Mouse (Mus musculus) spleen, postnatal 14 days (tissue): Measurements from ENCODE around the gene Foxo1.

Experiments
- DNase-seq, 2 experiments: peaks; one replicate each; pipeline ENCODE4 v3.0.0; 2021 to 2022; ENCODE audit warnings: low spot score in 2 of 2

Foxo1 gene

DNA sequence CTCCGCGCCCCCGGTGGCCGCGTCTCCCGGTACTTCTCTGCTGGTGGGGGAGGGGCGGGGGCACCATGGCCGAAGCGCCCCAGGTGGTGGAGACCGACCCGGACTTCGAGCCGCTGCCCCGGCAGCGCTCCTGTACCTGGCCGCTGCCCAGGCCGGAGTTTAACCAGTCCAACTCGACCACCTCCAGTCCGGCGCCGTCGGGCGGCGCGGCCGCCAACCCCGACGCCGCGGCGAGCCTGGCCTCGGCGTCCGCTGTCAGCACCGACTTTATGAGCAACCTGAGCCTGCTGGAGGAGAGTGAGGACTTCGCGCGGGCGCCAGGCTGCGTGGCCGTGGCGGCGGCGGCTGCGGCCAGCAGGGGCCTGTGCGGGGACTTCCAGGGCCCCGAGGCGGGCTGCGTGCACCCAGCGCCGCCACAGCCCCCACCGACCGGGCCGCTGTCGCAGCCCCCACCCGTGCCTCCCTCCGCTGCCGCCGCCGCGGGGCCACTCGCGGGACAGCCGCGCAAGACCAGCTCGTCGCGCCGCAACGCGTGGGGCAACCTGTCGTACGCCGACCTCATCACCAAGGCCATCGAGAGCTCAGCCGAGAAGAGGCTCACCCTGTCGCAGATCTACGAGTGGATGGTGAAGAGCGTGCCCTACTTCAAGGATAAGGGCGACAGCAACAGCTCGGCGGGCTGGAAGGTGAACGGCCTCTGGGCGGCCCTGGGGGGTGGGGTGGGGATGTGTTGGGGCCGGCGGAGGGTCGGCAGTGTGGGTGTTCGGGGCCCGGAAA is 789 bp downstream of the Foxo1 start:
- DNase-seq: peak; percentile 11 to 29

DNA sequence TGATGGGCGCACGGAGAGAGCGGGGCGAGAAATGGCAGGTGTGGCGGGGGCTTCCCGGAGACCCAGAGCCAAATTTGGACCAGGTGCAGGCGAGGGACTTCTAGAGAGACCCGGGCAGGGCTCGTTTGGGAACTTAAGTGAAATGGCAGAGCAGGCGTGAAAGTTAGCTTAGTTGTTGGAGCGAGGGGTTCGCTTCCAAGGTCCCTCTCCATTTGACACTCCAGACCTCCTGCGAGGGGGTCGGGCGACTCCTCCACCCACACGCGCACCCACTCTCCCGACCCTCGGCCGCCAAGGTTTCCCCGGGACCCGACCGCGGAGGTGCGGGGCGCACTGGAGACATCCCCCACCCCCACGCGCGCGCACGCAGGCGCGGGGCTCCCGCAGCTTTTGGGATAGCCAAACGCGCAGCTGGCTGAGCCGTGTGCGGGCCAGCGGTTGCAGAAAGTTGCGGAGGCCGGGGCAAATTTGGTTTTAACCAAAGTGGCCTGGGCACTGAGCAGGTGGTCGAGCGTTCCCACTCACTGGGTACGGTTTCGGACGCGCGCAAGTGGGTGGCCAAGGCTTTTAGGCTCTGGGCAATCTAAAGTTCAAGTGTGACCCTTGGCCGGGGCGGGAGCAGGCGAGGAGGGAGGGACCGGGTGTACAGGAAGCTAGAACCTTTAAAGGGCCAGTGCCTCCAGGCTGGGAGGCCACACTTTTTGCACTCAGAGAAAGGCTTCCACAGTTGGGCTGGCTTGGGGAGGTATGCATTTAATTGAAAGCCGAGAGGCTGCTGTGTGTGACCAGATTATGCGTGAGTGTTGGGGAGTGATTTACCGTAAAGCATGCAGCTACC is 1.6 kb downstream of the Foxo1 start:
- peak; percentile 33 to 53 for DNase-seq

DNA sequence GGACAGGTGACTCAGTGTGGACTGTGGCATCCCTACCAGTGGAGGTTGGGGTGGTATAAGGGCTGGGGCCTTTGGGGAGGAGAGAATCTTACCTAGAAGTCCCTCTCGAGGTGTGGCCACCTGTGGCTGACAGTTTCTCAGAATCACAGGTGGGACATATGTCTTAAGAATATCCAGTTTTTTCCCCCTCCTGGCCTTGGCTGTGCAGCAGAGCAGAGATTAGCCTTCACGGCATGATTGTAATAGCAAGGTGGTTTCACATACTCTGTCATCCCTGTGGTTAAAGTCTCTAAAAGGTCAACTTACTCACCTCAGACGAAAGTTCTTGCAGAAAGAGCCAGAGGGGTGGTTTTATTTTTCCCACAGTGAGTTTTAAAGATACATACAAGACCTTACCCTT is 2.4 kb downstream of the Foxo1 start:
- no peak for DNase-seq

DNA sequence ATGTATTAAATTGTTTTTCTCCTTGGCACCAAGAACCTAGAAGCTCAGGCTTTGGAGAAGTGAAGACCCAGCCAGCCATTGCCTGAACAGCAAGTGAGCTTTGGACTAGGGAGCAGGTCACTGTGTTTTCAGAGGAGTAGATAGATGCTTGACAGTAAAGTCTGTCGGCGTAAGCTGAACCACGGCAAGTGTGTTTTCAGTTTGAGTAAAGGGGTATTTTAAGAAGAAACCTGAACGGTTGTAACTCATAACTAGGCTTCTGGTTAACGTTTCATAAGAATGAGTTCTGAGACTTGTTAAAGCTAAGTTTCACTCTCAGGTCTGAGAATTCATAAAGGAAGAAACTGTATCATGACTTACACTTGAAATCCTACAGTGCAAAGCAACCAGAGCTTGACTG is 3.2 kb downstream of the Foxo1 start:
- DNase-seq: no peak

DNA sequence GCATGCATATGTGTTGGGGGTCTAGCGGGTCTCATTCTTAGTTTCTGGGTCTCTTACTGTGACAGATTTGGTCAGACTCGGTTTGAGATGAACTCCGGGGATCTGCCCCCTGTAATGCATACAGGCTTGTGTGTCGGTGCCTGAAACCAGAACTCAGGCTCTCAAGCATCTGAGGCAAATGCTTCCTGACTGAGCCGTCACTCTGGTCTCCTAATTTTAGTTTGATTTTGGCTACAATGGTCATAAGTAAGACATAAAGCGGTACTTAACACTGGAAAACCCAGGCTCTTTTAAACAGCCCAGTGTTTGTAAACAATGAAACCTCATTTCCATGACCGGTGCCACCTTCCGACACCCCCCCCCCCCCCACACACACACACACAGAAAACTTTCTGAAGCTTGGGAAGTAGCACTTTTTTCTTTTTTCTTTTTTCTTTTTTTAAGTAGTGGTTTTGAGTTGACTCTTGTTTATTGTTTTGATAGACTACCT is 4.3 kb downstream of the Foxo1 start:
- DNase-seq: no peak

DNA sequence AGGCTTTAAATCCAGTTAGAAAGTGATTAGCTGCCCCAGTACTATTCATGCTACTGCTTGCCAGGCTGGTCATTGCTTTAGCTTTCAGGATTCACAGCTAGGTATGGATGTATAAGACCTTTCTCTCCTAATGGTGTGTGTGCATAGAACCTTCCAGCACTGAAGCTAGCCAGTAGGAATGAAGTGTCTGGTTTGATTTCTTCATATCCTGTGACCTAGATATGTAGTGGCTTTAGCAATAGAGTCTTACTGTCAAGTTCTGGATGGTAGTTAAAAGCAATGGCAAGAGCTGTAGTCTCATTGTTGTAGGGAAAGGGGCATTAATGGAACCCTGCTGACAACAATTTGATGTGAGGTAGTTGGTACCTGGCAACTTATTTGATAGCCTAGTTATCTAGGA is 6.3 kb downstream of the Foxo1 start:
- no peak for DNase-seq

DNA sequence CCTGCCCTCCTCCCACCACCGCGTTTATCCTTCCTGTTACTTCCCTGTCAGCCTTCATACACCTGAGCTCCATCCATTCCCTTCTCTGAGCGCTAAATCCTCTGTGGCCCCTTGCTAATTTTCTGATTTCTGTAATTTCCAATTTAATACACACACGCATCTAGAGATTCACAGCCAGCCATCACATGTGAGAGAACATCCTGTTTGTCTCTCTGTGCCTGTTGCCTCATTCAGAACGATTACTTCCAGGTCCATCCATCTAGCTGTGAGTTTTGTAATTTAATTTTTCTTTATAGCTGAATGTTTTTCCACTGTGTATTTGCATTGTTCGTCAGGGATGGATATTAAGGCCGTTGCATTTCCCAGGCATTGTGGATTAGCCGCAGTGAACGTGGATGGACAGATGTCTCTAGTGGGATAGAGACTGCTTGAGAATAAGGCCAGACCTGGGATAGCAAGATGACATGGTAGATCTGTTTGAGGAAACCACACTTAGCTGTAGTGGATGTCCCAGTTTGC is 7.0 kb downstream of the Foxo1 start:
- DNase-seq: no peak

DNA sequence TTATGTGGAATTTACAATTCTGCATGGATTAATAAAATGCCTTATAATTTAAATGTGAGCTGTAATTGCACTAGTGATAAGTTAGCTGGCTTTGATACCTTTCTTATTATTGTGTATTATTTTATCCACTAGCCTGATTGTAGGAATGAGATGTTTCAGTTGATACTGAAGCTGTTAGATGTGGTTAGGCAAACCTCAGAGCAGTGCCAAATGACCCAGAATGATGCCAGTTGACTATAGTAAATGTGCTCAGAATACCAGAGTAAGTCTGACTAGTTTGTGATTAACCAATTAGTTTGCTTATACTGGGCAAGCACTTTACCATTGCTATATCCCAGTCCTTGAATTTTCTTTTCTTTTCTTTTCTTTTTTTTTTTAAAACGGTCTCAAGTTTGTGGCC is 12.5 kb downstream of the Foxo1 start:
- no peak for DNase-seq

DNA sequence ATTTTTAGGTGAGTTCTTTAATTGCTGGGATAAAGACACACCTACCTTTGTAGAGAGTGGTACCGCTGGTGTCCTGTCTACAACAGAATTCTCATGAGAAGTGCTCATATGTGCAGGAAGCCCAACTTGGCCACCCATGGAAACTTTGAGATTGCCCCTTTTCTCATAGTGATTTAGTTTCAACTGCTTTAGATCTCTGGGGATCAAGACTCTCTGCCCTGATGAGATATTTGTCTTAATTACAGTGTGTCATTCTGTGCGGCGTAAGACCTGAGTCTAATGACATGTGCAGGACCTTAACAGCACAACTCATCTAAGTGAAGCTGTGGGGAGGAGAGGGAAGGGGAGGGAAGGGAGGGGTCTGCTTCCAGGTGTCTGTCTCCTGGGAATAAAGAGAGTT is 13.7 kb downstream of the Foxo1 start:
- DNase-seq: no peak

DNA sequence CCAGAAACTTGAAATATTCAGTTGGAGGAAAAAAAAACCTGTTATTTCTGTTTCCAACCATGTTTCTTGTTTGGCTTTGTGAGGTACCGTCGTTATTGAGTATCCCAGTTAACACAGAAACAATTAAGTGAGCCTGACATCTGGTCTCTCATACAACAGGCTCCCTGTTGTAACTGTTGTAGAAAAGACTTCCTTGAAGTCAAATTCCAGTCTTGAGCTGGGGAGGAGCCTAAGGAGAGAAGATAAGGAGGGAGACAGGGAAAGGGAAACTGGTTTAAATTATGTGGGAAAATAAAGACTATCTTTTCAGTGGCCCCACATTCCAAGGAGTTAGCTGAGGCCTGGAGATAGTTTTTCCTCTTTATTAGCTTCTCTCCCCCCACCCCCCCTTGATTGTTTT is 14.2 kb downstream of the Foxo1 start:
- no peak for DNase-seq

DNA sequence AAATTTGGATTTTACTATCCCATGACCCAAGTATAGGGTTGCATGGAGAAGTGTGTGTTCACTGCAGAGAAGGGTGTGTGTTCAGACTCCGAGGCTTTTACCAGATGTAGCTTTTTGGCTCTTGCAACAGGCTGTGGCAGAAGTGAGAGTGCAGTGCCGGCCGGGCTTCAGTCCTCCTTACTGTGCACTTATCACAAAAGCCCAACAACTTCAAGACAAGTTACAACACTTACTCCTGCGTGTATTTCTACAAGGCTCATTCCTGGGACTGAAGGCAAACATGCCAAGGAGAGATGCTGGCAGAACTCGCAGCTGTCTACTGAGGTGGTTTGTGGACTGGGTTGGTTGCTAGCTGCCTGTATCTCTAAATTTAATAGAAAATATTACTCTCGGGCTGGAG is 15.4 kb downstream of the Foxo1 start:
- DNase-seq: no peak

DNA sequence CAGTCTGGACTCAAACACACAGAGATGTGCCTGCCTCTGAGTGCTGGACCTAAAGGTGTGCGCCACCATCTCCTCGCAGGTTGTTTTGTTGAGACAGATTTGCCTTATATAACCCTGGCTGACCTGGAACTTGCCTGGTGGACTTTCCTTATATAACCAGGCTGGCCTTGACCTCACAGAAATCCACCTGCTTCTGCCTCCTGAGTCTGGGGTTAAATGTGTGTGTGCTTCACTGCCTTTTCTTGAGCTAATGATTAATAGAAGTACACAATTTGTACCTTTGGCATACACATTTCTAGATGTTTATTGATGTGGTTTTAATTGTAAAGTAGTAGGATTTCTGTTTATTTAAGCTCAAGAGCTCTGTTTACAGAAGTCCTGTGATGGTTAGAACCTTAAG is 22.7 kb downstream of the Foxo1 start:
- no peak for DNase-seq

DNA sequence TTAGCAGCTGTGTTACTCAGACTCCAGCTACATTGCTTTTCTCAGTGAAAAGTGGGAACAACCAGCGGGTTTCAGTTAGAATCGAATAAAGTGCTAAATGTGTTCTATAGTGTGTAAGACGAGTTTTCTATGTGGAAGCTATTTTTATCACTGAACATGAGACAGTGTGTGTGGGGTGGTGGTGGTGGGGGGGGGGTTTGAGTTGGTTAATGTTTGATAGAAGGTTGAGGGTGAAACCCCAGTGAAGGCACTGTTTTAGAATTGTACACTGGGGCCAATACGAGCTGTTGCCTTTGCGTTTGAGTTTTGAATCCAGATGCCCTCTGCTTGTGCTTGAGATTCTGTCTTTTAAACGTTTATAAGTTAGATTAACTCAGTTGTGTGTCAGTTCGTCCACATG is 24.4 kb downstream of the Foxo1 start:
- DNase-seq: no peak

DNA sequence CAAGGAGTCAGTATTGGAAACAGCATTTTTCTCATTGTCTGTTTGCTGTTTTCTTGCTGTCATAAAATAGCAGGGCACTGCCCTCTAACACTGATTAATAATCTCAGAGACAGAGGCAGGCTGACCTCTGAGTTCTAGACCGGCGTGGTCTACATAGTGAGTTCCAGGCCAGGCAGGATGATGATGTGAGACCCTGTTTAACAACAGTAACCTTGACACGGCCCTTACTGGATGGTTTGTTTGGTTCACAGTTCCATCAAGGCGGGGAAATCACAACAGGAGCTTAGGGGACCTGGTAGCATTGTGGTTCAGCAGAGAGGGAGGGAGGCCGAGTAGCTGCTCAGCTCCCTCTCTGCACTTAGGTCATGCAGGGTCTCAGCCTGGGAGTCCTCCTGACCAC is 25.8 kb downstream of the Foxo1 start:
- no peak for DNase-seq

DNA sequence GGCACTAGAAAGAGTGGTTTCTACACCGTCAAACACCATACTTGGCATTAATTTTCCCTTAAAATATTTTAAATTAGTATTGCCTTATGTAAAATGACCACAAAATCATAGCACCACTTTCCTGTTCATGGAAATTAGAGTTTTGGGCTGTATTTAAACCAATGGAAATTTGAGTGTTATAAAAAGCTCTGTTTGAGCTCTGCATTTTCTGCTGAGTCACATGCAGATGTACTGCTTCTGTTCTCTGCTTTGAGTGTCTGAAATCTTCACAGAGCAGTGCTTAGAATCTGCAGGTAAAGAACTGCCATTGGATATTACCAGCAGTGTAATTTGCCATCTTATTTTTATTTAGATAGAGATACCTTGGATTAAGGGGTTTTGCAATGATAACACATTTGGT is 27.6 kb downstream of the Foxo1 start:
- DNase-seq: no peak

DNA sequence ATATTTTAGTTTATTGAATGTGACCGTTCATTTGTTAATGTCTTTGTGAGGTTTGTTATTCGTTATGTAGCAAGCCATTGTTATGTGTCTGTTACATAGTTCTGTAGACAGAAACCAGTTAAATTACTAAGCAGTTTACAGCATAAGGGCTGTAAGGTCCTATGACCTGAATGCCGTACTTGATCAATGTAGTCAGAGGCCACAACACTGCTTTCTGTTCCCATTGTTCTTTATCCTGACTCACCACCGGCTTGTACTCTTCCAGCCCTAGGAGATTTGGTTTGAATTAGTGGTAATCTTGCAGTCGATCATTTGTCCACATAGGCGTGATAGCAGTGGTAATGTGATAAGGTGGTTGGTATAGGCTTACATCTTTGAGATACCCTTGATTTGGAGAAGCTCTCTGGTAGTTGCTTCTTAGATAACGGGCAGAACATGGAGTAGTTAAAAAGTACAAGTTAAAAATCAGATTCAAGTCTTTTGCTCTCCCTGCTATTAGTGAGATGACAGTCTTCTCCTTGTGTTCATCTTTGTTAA is 28.2 kb downstream of the Foxo1 start:
- no peak for DNase-seq

DNA sequence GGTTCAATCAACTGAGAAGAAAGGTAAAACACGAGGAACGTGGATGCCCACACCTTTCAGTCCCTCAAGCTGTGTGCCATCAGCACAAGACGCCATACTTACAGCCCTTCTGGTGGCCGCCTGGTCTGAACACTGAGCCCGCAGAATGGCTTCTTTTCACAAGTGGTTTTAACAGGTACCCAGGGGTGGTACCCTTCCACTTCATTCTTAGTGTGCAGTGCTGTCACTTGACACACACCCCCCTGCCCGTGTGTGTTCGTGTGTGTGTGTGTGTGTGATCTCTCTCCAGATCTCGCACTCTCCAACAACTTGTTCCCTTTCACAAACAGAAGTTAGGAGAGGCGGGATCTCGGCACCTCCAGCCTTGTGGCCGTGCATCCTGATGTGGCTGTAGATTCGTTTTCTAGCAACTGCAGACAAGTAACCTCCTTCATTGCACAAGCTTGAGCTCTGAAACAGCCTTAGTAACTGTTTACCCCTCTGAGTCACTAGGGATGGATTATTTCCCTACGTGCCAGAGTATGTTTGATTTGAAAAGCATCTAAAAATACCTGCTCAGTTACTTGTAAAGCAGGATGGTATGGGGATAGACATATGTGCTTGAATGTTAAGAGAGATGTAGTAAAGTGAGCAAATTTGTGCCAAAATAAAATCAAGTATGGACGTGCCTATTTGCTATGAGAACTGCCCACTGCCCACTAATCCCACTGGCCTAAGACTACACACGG is 29.3 kb downstream of the Foxo1 start:
- DNase-seq: no peak

DNA sequence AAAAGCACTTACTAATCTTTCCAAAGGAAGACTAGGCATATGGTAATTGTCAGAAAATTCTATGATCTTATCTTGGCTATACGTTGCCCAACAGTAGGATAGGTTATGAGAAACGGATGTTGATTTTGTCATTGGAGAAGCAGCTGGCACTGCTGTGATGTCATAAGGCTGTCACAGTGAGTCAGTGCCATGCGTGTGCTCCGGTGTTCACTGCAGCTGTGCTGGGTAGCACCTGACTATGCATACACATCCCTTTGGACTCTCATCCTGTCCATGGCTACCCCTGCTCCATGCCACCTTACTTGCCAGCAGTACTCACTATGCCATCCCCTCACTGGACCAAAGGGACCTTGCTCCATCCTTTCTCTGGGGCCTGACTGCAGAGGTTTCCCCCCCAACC is 30.5 kb downstream of the Foxo1 start:
- DNase-seq: no peak

DNA sequence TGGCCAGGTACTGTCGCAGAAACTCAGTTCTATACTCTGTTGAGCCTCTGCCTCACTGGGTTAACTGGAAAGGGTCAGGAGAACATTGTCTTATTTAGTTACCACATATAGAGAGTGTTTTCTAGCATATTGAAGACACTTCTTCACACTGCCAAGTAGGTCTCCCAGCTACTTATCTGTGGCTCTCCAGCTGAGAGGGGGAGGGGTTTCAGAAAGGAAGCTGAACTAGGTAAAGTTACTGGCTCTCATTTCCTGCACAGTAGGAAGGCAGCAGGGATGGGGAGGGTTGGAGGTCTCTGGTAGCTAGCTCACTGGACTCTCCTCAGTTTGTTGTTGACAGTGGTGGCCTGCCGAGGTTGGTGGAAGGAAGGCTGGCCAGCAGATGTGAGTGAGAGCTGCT is 31.2 kb downstream of the Foxo1 start:
- no peak for DNase-seq

DNA sequence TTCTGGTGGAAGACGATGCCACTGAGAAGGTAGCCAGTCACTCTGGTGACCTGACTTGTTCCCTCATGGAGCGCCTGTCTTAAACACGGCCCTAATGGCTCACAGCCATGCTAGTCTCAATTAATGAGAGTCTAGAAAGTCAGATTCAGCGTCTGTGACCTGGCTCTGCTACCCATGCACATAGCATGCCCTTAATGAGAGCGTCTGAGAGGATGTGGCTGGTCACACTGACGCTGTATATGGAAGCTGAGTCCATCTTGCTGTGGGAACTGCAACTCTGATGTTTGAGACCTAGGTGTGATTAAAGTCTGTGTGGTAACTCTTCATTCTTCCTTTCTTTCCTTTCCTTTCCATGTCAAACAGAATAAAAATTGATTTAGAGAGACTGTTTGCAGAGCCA is 32.4 kb downstream of the Foxo1 start:
- DNase-seq: no peak

DNA sequence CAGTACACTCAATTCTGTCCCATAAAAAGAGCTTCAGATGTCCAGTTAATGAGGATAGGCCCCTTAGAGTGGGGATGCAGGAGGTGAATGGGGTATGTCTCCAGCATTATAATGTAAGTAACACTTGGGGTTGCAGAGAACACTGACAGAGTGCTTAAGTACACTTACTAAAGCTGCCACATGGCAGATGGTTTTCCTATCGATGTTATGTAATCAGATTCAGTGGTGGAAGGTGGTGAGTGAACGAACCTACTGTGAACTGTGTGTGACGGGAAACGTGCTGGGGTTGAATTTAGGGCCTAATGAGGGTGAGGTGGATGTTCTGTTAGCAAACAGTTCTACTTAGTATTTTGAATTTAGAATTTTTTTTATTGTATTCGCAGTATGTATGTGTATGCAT is 35.2 kb downstream of the Foxo1 start:
- no peak for DNase-seq
